Mouse (Mus musculus): Measurements from ENCODE around the gene 6030468B19Rik.

DNA sequence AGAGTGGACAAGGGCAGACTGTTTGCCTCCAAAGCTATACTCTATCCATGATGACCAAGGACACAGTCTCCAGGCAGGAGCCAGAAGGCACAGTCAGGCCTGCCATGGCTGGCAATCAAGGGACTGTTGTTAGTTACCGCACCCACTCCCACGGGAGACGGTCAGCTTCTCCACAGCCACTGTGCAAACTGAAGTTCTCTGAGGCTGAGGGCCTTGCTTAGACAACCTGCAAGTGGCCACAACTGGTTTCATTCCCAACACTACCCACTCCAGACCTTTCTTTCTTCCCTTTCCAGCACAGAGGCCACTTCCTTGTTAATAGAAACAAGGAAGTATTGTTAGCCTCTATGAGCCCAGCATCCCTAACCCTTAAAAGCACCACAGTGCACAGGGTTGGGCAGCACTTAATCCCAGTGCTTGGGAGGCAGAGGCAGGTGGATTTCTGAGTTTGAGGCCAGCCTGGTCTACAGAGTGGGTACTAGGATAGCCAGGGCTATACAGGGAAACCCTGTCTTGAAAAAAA lies 5.8 kb downstream of the 6030468B19Rik start:
- TF ChIP-seq MAFK (IDR thresholded peaks at IDR 0.05; ENCODE audit: insufficient read depth, low read depth, low read length) (no peak), ZNF384 (IDR thresholded peaks at IDR 0.05; ENCODE audit: low read depth, low read length) (no peak), HCFC1 (IDR thresholded peaks at IDR 0.05; ENCODE audit: borderline replicate concordance, insufficient read depth, low read length) (no peak), CHD2 (IDR thresholded peaks at IDR 0.05; ENCODE audit: low read depth, low read length) (no peak)
